Mouse (Mus musculus) hindbrain, postnatal 0 days (tissue): ENCODE measurements around the gene Olah. TPM values are rescaled to one million over a fixed set of nuclear protein-coding genes. Genes with fewer than 3 reads are reported as not detected.

Source experiments
- ATAC-seq: fragments of 200-750 bp; cut with Nextera tagmentation; 2 replicates; pipeline ENCODE4 v1.8.0; 2017; ENCODE audit warnings: mild to moderate bottlenecking, moderate TSS enrichment, moderate library complexity
- DNase-seq: peaks from one replicate; pipeline ENCODE4 v3.0.0-alpha.2; 2015; ENCODE audit warnings: low spot score
- H3K27ac ChIP-seq: fragments of 300-500 bp; sonication (generic); 2 replicates; pipeline ENCODE4 v1.5.1; 2014; ENCODE audit warnings: mild to moderate bottlenecking
- H3K27me3 ChIP-seq: fragments of 300-500 bp; sonication (generic); 2 replicates; pipeline ENCODE4 v1.6.1; 2014; ENCODE audit warnings: low read length, mixed read lengths; ENCODE audit not compliant: insufficient read depth
- H3K36me3 ChIP-seq: fragments of 300-500 bp; sonication (generic); 2 replicates; pipeline ENCODE4 v1.6.1; 2014; ENCODE audit warnings: low read length, mixed read lengths; ENCODE audit not compliant: insufficient read depth
- H3K4me1 ChIP-seq: fragments of 300-500 bp; sonication (generic); 2 replicates; pipeline ENCODE4 v1.6.1; 2014; ENCODE audit warnings: antibody characterized with exemption, low read length, mixed read lengths; ENCODE audit not compliant: insufficient read depth
- H3K4me2 ChIP-seq: fragments of 300-500 bp; sonication (generic); 2 replicates; pipeline ENCODE4 v1.6.1; 2014; ENCODE audit warnings: low read depth, mild to moderate bottlenecking, low read length, moderate library complexity, mixed read lengths
- H3K4me3 ChIP-seq: fragments of 300-500 bp; sonication (generic); 2 replicates; pipeline ENCODE4 v1.5.1; 2014; ENCODE audit warnings: low read length
- H3K9ac ChIP-seq: fragments of 300-500 bp; sonication (generic); replicated peaks from 2 replicates; pipeline ENCODE4 v1.6.1; 2014; ENCODE audit warnings: mild to moderate bottlenecking, low read length, moderate library complexity, mixed read lengths
- H3K9me3 ChIP-seq: fragments of 300-500 bp; sonication (generic); 2 replicates; pipeline ENCODE4 v1.6.1; 2016; ENCODE audit warnings: low read length, mixed read lengths
- CTCF ChIP-seq: IDR thresholded peaks from 2 replicates; pipeline ENCODE4 v1.5.1; 2016; ENCODE audit warnings: antibody characterized with exemption, control low read depth, low read depth
- WGBS: fragments of 180-500 bp; shearing (Covaris S2); extraction: QIAGEN DNeasy Blood & Tissue Kit; methylation state at CpG from one replicate; pipeline ENCODE4 v1.1.7; 2014; 5-methylcytosine and 5-hydroxymethylcytosine counted together
- polyA plus RNA-seq: library from polyadenylated mRNA; unstranded; fragments of >200 nt; fragmentation: Nextera tagmentation; extraction: Ambion mirVana; gene quantifications from 2 replicates; pipeline ENCODE4 v1.2.1, GENCODE M21; 2015
- total RNA-seq: library from RNA; depleted of rRNA; stranded (reverse); fragments of >200 nt; gene quantifications from 2 replicates; pipeline ENCODE4 v1.2.3, GENCODE M21; 2014

Gene Olah
- total and polyA plus RNA-seq, 2 experiments from 2014 or later: not detected

- Histone ChIP-seq H3K36me3 (0 out of 2 replicates have a peak, but pooled peaks cover 15% of the 10 kb centered on the region), H3K4me1 (peaks cover 23% of the 10 kb centered on the region), H3K27ac (peak within 1 kb of the TSS; percentile 87), H3K27me3 (no peaks in the 10 kb centered on the region), H3K4me3 (peak within 1 kb of the TSS; percentile 67), H3K9ac (peak within 1 kb of the TSS; percentile 70), H3K4me2 (peak within 1 kb of the TSS; percentile 79), H3K9me3 (no peaks in the 10 kb centered on the region)
- ATAC-seq: peak; percentile 98
- DNase-seq: peak; percentile 99
- under 1% methylated on average over 45 of the region's 45 CpGs for WGBS
- TF ChIP-seq CTCF: peak; percentile 13
Measured at GRCm38 (mm10) chr2:3332484-3333242, 64.3 kb downstream of the Olah start, which contains the start of gene Rpp38. TSS of gene Rpp38 (minus strand) at chr2:3332643.

GRCm38 (mm10) chr2:3332056-3332455 is 65.0 kb downstream of the Olah start:
- ATAC-seq: no peak; the same call in 1 of the 2 replicates
- peaks cover 23% of the 10 kb centered on the region for H3K4me1 ChIP-seq
- 0 out of 2 replicates have a peak, but pooled peaks cover 15% of the 10 kb centered on the region for H3K36me3 ChIP-seq
- peak overlapping the region; percentile 67 for H3K4me3 ChIP-seq
- no peak for TF ChIP-seq CTCF
- 2% methylated on average over 21 of the region's 21 CpGs for WGBS
- no peaks in the 10 kb centered on the region for H3K9me3 ChIP-seq
- H3K27me3 ChIP-seq: no peaks in the 10 kb centered on the region
- H3K4me2 ChIP-seq: peak overlapping the region; percentile 79
- peak overlapping the region; percentile 87 for H3K27ac ChIP-seq
- DNase-seq: no peak
- H3K9ac ChIP-seq: peak overlapping the region; percentile 70

GRCm38 (mm10) chr2:3331071-3331703 is 65.8 kb downstream of the Olah start:
- peak overlapping the region; percentile 87; the same call in 1 of the 2 replicates for H3K27ac ChIP-seq
- H3K9me3 ChIP-seq: no peaks in the 10 kb centered on the region
- DNase-seq (no peak), ATAC-seq (no peak)
- TF ChIP-seq CTCF: no peak
- H3K4me1 ChIP-seq: peaks cover 21% of the 10 kb centered on the region
- H3K4me3 ChIP-seq: peak overlapping the region; percentile 67
- no peak overlapping the region; the same call in 1 of the 2 replicates for H3K9ac ChIP-seq
- no peaks in the 10 kb centered on the region for H3K27me3 ChIP-seq
- peaks cover 19% of the 10 kb centered on the region; the same call in 1 of the 2 replicates for H3K36me3 ChIP-seq
- WGBS: 79% methylated on average over 5 of the region's 5 CpGs
- peak overlapping the region; percentile 79 for H3K4me2 ChIP-seq

DNA sequence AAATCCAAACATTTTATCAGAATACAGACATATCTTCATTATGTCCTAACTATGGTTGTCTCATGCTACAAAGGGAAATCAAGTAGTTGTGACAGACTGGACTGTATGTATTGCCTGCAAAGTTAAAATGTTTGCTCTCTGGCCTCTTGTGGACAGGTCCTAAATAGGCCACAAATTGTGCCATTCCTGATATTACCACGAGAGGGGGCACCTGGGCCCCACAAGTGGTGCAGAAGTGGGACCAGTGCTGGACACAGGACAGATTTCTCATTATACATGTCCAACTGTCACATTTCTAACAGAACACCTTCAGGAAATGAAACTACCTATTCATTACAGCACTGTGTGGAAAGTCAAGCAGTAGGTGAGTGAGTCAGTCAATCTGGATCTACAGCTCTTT is 69.7 kb downstream of the Olah start:
- H3K9me3 ChIP-seq: no peaks in the 10 kb centered on the region
- no peak overlapping the region for H3K9ac ChIP-seq
- TF ChIP-seq CTCF: peak; percentile 72
- no peak overlapping the region for H3K27ac ChIP-seq
- H3K36me3 ChIP-seq: peaks cover 41% of the 10 kb centered on the region
- peaks cover 14% of the 10 kb centered on the region; the same call in 1 of the 2 replicates for H3K4me1 ChIP-seq
- ATAC-seq: no peak
- DNase-seq: peak; percentile 78
- H3K4me3 ChIP-seq: no peak overlapping the region
- no peak overlapping the region for H3K4me2 ChIP-seq
- no peaks in the 10 kb centered on the region for H3K27me3 ChIP-seq
- 38% methylated on average over 1 of the region's 1 CpGs for WGBS

DNA sequence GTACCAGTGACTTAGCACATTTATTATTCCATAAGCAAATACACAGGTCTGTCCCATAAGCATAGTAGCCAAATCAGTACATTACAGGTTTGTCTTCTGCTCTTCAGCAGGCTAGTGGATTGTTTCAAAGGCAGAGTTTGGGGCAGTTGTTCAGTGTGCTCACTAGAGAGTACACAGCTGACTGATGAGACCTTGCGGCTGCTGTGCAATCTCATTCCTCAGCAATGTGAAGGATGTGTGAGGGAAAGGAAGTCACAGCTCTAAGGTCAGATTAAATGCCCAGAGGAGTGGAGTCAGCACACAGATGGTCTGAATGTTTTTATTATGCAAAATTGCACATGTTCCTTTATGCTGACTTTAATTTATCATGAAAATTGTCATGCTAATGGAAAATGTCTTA is 70.5 kb downstream of the Olah start:
- WGBS: 100% methylated on average over 1 of the region's 1 CpGs
- DNase-seq (no peak), ATAC-seq (no peak)
- Histone ChIP-seq H3K4me1 (peaks cover 10% of the 10 kb centered on the region; the same call in 1 of the 2 replicates), H3K27ac (no peak overlapping the region), H3K36me3 (peaks cover 43% of the 10 kb centered on the region), H3K9ac (no peak overlapping the region), H3K27me3 (no peaks in the 10 kb centered on the region), H3K9me3 (no peaks in the 10 kb centered on the region), H3K4me3 (no peak overlapping the region), H3K4me2 (no peak overlapping the region)
- no peak for TF ChIP-seq CTCF

DNA sequence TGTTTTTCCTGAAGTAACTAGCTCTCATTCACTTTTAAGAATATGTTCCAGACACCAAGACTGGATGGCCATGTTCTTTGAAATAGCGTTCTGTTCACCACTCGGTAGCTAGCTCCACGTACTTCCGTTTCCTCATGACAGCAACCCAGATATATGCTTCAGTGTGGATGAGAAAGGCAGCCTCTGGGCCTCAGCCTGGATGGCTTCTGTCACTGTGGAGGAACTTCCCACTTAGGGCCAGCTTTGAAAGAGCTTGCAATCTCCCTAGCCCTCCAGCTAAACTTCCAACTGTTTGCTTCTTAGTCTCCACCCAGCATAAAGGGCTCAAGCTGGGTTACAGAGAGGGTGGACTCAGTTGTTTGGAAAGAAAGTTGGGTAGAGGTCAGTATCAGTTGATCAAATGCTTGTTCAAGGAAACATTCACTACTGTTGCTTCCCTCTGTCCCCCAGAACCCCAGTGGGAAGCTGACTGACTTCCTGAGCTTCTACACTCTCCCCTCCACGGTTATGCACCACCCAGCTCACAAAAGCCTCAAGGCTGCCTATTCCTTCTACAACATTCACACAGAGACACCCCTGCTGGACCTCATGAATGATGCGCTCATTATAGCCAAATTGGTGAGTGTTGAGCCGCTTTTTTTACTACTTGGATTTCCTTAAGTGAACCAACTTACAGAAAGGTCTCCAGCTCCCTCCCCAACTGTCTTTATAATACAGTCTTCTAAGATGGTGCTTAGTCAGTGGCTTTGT is 72.5 kb downstream of the Olah start:
- H3K9me3 ChIP-seq: no peaks in the 10 kb centered on the region
- ATAC-seq: no peak
- no peak for DNase-seq
- no peak overlapping the region for H3K9ac ChIP-seq
- H3K27ac ChIP-seq: no peak overlapping the region
- peaks cover 54% of the 10 kb centered on the region for H3K36me3 ChIP-seq
- H3K4me1 ChIP-seq: no peaks in the 10 kb centered on the region
- no peak for TF ChIP-seq CTCF
- no peak overlapping the region for H3K4me3 ChIP-seq
- 93% methylated on average over 7 of the region's 7 CpGs for WGBS
- H3K27me3 ChIP-seq: no peaks in the 10 kb centered on the region
- no peak overlapping the region for H3K4me2 ChIP-seq
